Mouse (Mus musculus) liver, adult 2 months (tissue): ENCODE measurements at regions not wholly inside any gene's neighbourhood (a gene's known extent, or its start where the extent isn't known, plus 50 kb on each side); places are given as distances from the start of the nearest gene placed in this dataset.

Source experiments
- DNase-seq: peaks from one replicate; pipeline ENCODE4 v3.0.0-alpha.2; 2011; ENCODE audit warnings: low read depth, low spot score; ENCODE audit errors: extremely low read depth
- H3K27ac ChIP-seq: fragments of 200-500 bp; replicated peaks from 2 replicates; pipeline ENCODE4 v1.5.1; 2012; ENCODE audit warnings: low read depth, mild to moderate bottlenecking, control low read depth, inconsistent platforms, low read length; ENCODE audit not compliant: insufficient read depth
- H3K27me3 ChIP-seq: fragments of 200-500 bp; 2 replicates; pipeline ENCODE4 v1.6.1; 2012; ENCODE audit warnings: mild to moderate bottlenecking, moderate library complexity, low read length, inconsistent platforms; ENCODE audit not compliant: control insufficient read depth, insufficient read depth
- H3K36me3 ChIP-seq: fragments of 200-500 bp; 2 replicates; pipeline ENCODE4 v1.6.1; 2012; ENCODE audit warnings: low read length, inconsistent platforms; ENCODE audit not compliant: control insufficient read depth, insufficient read depth
- H3K4me1 ChIP-seq: fragments of 200-500 bp; 2 replicates; pipeline ENCODE4 v1.6.1; 2011; ENCODE audit warnings: low read length; ENCODE audit not compliant: control insufficient read depth, insufficient read depth
- H3K4me3 ChIP-seq: fragments of 200-500 bp; 2 replicates; pipeline ENCODE4 v1.5.1; 2011; ENCODE audit warnings: low read depth, mild to moderate bottlenecking, control low read depth, low read length, moderate library complexity; ENCODE audit not compliant: insufficient read depth
- H3K79me2 ChIP-seq: fragments of 200-500 bp; 2 replicates; pipeline ENCODE4 v1.6.1; 2012; ENCODE audit warnings: inconsistent platforms, mild to moderate bottlenecking, low read length, moderate library complexity; ENCODE audit not compliant: control insufficient read depth, insufficient read depth
- H3K9ac ChIP-seq: fragments of 200-500 bp; 2 replicates; pipeline ENCODE4 v1.6.1; 2012; ENCODE audit warnings: low read depth, mild to moderate bottlenecking, control low read depth, inconsistent platforms, low read length
- CTCF ChIP-seq: fragments of 200-500 bp; IDR thresholded peaks from 2 replicates; pipeline ENCODE4 v1.5.1; 2011; ENCODE audit warnings: low read depth, low read length, control low read depth
- POLR2A ChIP-seq: fragments of 200-500 bp; IDR thresholded peaks from 2 replicates; pipeline ENCODE4 v1.6.1; 2011; ENCODE audit warnings: low read length, control low read depth; ENCODE audit not compliant: insufficient read depth; ENCODE audit errors: extremely low read depth
- WGBS: fragments of 180-500 bp; shearing (Covaris S2); methylation state at CpG from one replicate; pipeline ENCODE4 v1.1.7; 2018; 5-methylcytosine and 5-hydroxymethylcytosine counted together

- DNase-seq, result no peak
- no peak for TF ChIP-seq CTCF
- no peak for TF ChIP-seq POLR2A
- H3K9ac ChIP-seq, result no peak overlapping the region
- 75% methylated on average over 5 of the region's 5 CpGs for WGBS
- no peaks in the 10 kb centered on the region for H3K27me3 ChIP-seq
- no peak overlapping the region for H3K4me3 ChIP-seq
- peaks cover 7% of the 10 kb centered on the region for H3K4me1 ChIP-seq
- no peak overlapping the region for H3K27ac ChIP-seq
- H3K36me3 ChIP-seq, result no peaks in the 10 kb centered on the region
- no peaks in the 10 kb centered on the region for H3K79me2 ChIP-seq
Observed at GRCm38 (mm10) chr16:30778945-30779344, 179.4 kb downstream of the Fam43a start.

- Histone ChIP-seq H3K36me3 (no peaks in the 10 kb centered on the region), H3K4me1 (peaks cover 5% of the 10 kb centered on the region), H3K27ac (no peak overlapping the region), H3K27me3 (no peaks in the 10 kb centered on the region), H3K79me2 (no peaks in the 10 kb centered on the region), H3K4me3 (no peak overlapping the region), H3K9ac (no peak overlapping the region)
- WGBS, result 98% methylated on average over 5 of the region's 5 CpGs
- TF ChIP-seq CTCF (no peak), POLR2A (no peak)
- no peak for DNase-seq
Observed at GRCm38 (mm10) chr16:30784261-30784660, 184.7 kb downstream of the Fam43a start.

DNA sequence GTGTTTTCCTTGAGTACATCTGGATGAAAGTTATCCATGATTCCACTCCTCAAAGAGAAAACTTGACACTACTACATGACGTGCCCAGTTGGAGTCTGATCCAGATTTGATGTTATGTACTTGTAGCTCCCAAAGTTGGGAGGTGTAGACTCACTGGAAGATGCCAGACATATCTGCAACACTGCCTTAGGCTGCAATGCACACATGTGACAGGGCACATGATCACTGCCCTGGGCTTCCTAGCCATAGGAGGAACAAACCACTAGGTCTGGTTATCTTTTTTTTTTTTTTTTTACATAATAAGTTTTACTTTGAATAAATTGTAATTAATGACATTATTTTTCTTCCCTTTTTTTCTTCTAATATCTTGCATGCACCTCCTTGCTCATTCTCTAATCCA is 185.4 kb downstream of the Fam43a start:
- Histone ChIP-seq H3K27ac (no peak overlapping the region), H3K4me3 (no peak overlapping the region), H3K36me3 (no peaks in the 10 kb centered on the region), H3K9ac (no peak overlapping the region), H3K4me1 (peaks cover 10% of the 10 kb centered on the region), H3K27me3 (no peaks in the 10 kb centered on the region), H3K79me2 (no peaks in the 10 kb centered on the region)
- TF ChIP-seq CTCF (no peak), POLR2A (no peak)
- WGBS, result 98% methylated on average over 1 of the region's 1 CpGs
- DNase-seq, result no peak

DNA sequence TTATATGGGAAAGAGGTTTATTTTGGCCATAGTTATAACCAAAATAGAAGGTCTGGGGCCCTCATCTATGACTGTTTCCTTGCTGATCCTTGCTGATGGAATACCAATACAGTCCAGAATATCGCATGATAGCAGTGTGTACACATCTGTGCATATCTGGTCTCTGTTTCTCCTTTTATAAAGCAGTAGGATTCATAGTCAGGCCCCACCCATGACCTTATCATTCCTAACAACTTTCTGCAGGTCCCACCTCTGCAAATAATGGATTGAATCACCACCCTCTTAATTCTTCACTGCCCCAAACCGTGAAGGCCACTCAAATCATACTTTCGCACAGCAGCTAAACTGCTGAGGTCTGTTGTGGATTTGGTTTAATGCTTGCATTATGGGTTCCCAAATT is 186.5 kb downstream of the Fam43a start:
- Histone ChIP-seq H3K4me3 (no peak overlapping the region), H3K4me1 (peaks cover 20% of the 10 kb centered on the region), H3K27ac (no peak overlapping the region), H3K9ac (no peak overlapping the region), H3K27me3 (no peaks in the 10 kb centered on the region), H3K36me3 (no peaks in the 10 kb centered on the region), H3K79me2 (no peaks in the 10 kb centered on the region)
- no peak for DNase-seq
- TF ChIP-seq POLR2A (no peak), CTCF (no peak)
- 98% methylated on average over 3 of the region's 3 CpGs for WGBS

GRCm38 (mm10) chr16:30787351-30787750 is 187.8 kb downstream of the Fam43a start:
- Histone ChIP-seq H3K4me3 (no peak overlapping the region), H3K36me3 (no peaks in the 10 kb centered on the region), H3K27ac (peak overlapping the region; percentile 31; the same call in 1 of the 2 replicates), H3K27me3 (no peaks in the 10 kb centered on the region), H3K4me1 (peaks cover 28% of the 10 kb centered on the region), H3K79me2 (no peaks in the 10 kb centered on the region), H3K9ac (no peak overlapping the region)
- TF ChIP-seq POLR2A (no peak), CTCF (no peak)
- no peak for DNase-seq
- 84% methylated on average over 1 of the region's 1 CpGs for WGBS

GRCm38 (mm10) chr16:30788321-30788781 is 188.8 kb downstream of the Fam43a start:
- H3K27me3 ChIP-seq, result no peaks in the 10 kb centered on the region
- H3K27ac ChIP-seq, result peak overlapping the region; percentile 6
- H3K79me2 ChIP-seq, result no peaks in the 10 kb centered on the region
- DNase-seq, result no peak
- no peak overlapping the region for H3K9ac ChIP-seq
- TF ChIP-seq CTCF (no peak), POLR2A (no peak)
- no peak overlapping the region for H3K4me3 ChIP-seq
- H3K4me1 ChIP-seq, result peaks cover 35% of the 10 kb centered on the region
- H3K36me3 ChIP-seq, result no peaks in the 10 kb centered on the region
- WGBS, result 77% methylated on average over 11 of the region's 11 CpGs
